Mouse (Mus musculus): ENCODE measurements around the gene Adora2a.

DNA sequence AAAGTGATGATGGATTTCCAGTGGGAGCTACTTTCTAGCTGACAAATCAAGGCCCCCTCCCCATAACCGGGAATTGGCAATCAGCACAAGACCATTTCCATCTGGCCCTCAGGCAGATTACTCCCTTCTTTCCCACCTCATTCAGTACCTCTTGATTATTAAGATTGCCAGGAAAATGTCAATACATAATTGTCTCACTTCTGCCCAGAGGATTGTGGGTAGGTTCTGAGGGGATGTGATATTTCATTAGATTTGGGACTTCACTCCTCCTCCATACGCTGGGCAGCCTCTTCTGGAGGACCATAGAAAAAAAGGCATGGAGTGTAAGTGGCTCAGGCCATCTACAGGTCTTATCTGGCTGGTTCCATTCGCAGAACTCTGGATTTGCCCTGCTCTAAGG lies 15.6 kb downstream of the Adora2a start:
- TF ChIP-seq GATA1 (IDR thresholded peaks at IDR 0.05; ENCODE audit: borderline replicate concordance, low read length) (no peak), FLI1 (IDR thresholded peaks at IDR 0.05; ENCODE audit: low read length) (no peak)
